Mouse (Mus musculus) lung, embryonic 16.5 days (tissue): Measurements from ENCODE around the gene C330021F23Rik. TPM values are rescaled to one million over a fixed set of nuclear protein-coding genes. Genes with fewer than 3 reads are reported as not detected.
A peak's percentile ranks its signal among the peaks of the same experiment; 100 is the strongest.
"Not testable (repeated sequence)": the region's sequence is repeated elsewhere in the genome, so short reads cannot be mapped to it uniquely, and the experiment has no call there.

Experiments used
- ATAC-seq: fragments of 200-750 bp; cut with Nextera tagmentation; 2 replicates; pipeline ENCODE4 v1.8.0; 2017; ENCODE audit warnings: low read depth, mild to moderate bottlenecking, moderate library complexity
- H3K27ac ChIP-seq: fragments of 300-500 bp; sonication (generic); 2 replicates; pipeline ENCODE4 v1.5.1; 2014; ENCODE audit warnings: mild to moderate bottlenecking, control low read depth, low read length
- H3K27me3 ChIP-seq: fragments of 300-500 bp; sonication (generic); 2 replicates; pipeline ENCODE4 v1.6.1; 2014; ENCODE audit warnings: low read depth, low read length, mixed read lengths; ENCODE audit not compliant: control insufficient read depth, insufficient read depth
- H3K36me3 ChIP-seq: fragments of 300-500 bp; sonication (generic); 2 replicates; pipeline ENCODE4 v1.6.1; 2014; ENCODE audit warnings: low read length; ENCODE audit not compliant: control insufficient read depth, insufficient read depth
- H3K4me1 ChIP-seq: fragments of 300-500 bp; sonication (generic); replicated peaks from 2 replicates; pipeline ENCODE4 v1.6.1; 2014; ENCODE audit warnings: low read length, mixed read lengths; ENCODE audit not compliant: control insufficient read depth, insufficient read depth
- H3K4me2 ChIP-seq: fragments of 300-500 bp; sonication (generic); 2 replicates; pipeline ENCODE4 v1.6.1; 2014; ENCODE audit warnings: low read depth, low read length, control low read depth
- H3K4me3 ChIP-seq: fragments of 300-500 bp; sonication (generic); 2 replicates; pipeline ENCODE4 v1.5.1; 2014; ENCODE audit warnings: mild to moderate bottlenecking, low read length, control low read depth
- H3K9ac ChIP-seq: fragments of 300-500 bp; sonication (generic); 2 replicates; pipeline ENCODE4 v1.6.1; 2014; ENCODE audit warnings: low read length, control low read depth
- H3K9me3 ChIP-seq: fragments of 300-500 bp; sonication (generic); 2 replicates; pipeline ENCODE4 v1.6.1; 2016; ENCODE audit warnings: low read length; ENCODE audit not compliant: control insufficient read depth
- WGBS: fragments of 180-500 bp; shearing (Covaris S2); extraction: QIAGEN DNeasy Blood & Tissue Kit; methylation state at CpG from one replicate; pipeline ENCODE4 v1.1.7; 2014; 5-methylcytosine and 5-hydroxymethylcytosine counted together
- polyA plus RNA-seq: library from polyadenylated mRNA; unstranded; fragments of >200 nt; fragmentation: Nextera tagmentation; extraction: Ambion mirVana; gene quantifications from 2 replicates; pipeline ENCODE4 v1.2.1, GENCODE M21; 2015

C330021F23Rik gene
- polyA plus RNA-seq, 1 experiment from 2014 or later = 1.1 TPM

- Histone ChIP-seq H3K36me3 (peaks cover 13% of the 10 kb centered on the region; the same call in 1 of the 2 replicates), H3K27me3 (no peaks in the 10 kb centered on the region), H3K9ac (no peak overlapping the region), H3K4me1 (no peaks in the 10 kb centered on the region), H3K27ac (no peak overlapping the region), H3K4me2 (no peak overlapping the region), H3K9me3 (no peaks in the 10 kb centered on the region), H3K4me3 (no peak overlapping the region)
- ATAC-seq = no peak
- 84% methylated on average over 2 of the region's 2 CpGs for WGBS
These were observed 21.3 kb upstream of the C330021F23Rik start for GRCm38 (mm10) chr8:3546511-3546910.

- no peak for ATAC-seq
These were observed 15.6 kb upstream of the C330021F23Rik start for GRCm38 (mm10) chr8:3552240-3552639.

GRCm38 (mm10) chr8:3556114-3556513 is 11.7 kb upstream of the C330021F23Rik start:
- H3K27ac ChIP-seq = no peak overlapping the region
- peak; percentile 81 for ATAC-seq
- H3K27me3 ChIP-seq = no peaks in the 10 kb centered on the region
- WGBS = 63% methylated on average over 4 of the region's 4 CpGs
- H3K4me2 ChIP-seq = no peak overlapping the region
- no peak overlapping the region for H3K4me3 ChIP-seq
- H3K4me1 ChIP-seq = no peaks in the 10 kb centered on the region
- no peak overlapping the region for H3K9ac ChIP-seq
- H3K9me3 ChIP-seq = no peaks in the 10 kb centered on the region
- no peaks in the 10 kb centered on the region for H3K36me3 ChIP-seq

More at GRCm38 (mm10) chr8:3552240-3552639, 15.6 kb upstream of the C330021F23Rik start:
- no peaks in the 10 kb centered on the region for H3K4me1 ChIP-seq
- no peaks in the 10 kb centered on the region for H3K36me3 ChIP-seq
- H3K27ac ChIP-seq = no peak overlapping the region
- no peak overlapping the region for H3K4me2 ChIP-seq
- H3K9ac ChIP-seq = no peak overlapping the region
- H3K27me3 ChIP-seq = no peaks in the 10 kb centered on the region
- H3K4me3 ChIP-seq = no peak overlapping the region
- no peaks in the 10 kb centered on the region for H3K9me3 ChIP-seq
- WGBS = 84% methylated on average over 1 of the region's 1 CpGs

- no peak overlapping the region for H3K9ac ChIP-seq
- H3K27me3 ChIP-seq = no peaks in the 10 kb centered on the region
- ATAC-seq = no peak
- H3K4me1 ChIP-seq = no peaks in the 10 kb centered on the region
- H3K36me3 ChIP-seq = no peaks in the 10 kb centered on the region
- WGBS = 8% methylated on average over 7 of the region's 7 CpGs
- peak overlapping the region; percentile 9; the same call in 1 of the 2 replicates for H3K4me2 ChIP-seq
- no peak overlapping the region for H3K27ac ChIP-seq
- no peak overlapping the region for H3K4me3 ChIP-seq
- H3K9me3 ChIP-seq = no peaks in the 10 kb centered on the region
These were observed 588 bp downstream of the C330021F23Rik start for GRCm38 (mm10) chr8:3568378-3568777.

DNA sequence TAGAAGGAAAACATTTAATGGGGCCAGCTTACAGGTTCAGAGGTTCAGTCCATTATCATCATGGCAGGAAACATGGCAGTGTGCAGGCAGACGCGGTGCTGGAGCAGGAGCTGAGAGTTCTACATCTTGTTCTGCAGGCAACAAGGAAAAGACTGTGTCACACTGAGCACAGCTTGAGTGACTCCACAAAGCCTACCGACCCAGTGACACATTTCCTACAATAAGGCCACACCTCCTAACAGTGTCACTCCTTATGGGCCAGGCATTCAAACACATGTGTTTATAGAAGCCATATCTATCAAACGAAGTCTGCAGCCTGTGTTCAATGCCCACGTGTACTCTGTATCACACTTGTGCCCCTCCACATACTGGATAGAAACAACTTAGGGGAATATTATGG is 2.0 kb downstream of the C330021F23Rik start:
- Histone ChIP-seq H3K36me3 (no peaks in the 10 kb centered on the region), H3K9me3 (no peaks in the 10 kb centered on the region), H3K27me3 (no peaks in the 10 kb centered on the region), H3K27ac (no peak overlapping the region), H3K9ac (no peak overlapping the region), H3K4me2 (no peak overlapping the region), H3K4me1 (no peaks in the 10 kb centered on the region), H3K4me3 (no peak overlapping the region)
- ATAC-seq = no peak
- WGBS = 68% methylated on average over 5 of the region's 5 CpGs

DNA sequence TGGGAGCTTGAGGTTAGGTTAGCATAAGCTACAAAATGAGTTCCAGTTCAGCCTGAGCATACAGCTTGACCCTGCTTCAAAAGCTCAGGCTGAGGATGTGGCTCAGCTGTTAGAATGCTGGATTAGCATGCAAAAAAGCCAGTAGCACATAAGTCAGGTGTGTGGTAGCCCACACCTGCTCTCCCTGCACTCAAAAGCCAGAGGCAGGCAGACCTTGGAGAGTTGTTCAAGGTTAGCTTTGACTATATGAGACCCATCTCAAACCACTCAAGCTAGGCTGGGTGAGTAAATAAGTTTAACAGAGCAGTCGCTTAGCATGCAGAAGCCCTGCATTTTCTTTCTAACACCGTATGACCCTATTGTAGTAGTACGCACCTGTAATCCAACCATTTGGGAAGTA is 6.8 kb downstream of the C330021F23Rik start:
- no peak for ATAC-seq
- no peaks in the 10 kb centered on the region for H3K9me3 ChIP-seq
- 83% methylated on average over 3 of the region's 3 CpGs for WGBS

DNA sequence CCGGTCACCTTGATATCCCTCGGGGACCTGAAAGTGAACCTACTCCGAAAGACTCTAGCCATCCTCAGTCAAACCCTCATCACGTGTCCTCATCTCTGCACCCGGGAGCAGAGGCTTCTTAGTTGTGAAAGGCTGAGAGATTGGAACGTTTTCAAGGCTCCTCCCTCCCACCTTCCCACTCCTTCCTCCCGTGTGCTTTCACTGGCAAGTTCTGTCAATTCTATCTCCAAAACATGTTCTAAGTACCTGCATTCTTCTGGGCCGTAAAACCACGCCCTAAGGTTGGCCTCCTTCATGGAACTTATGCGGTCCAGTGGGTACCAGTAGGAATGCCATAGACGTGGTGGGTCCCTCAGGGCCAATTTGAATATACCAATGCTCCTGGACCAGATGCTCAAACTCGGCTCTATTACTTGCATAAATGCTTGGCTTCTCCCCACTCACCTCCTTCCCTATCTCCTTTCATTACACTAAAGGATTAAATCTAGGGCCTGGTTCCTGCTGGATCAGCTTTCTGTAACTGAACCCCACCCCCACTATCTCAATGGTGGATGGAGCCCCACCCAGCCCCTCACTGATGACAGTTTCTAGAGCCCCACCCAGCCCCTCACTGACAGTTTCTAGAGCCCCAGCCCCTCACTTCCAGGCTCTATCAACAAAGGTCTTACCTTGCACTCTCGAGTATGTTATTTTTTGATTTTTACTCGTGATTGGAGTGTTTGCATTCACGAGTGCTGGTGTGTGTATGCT is 8.6 kb downstream of the C330021F23Rik start:
- Histone ChIP-seq H3K4me2 (no peak overlapping the region), H3K4me1 (no peaks in the 10 kb centered on the region; the same call in 1 of the 2 replicates), H3K4me3 (no peak overlapping the region), H3K9me3 (no peaks in the 10 kb centered on the region), H3K36me3 (no peaks in the 10 kb centered on the region), H3K27ac (no peak overlapping the region), H3K27me3 (no peaks in the 10 kb centered on the region), H3K9ac (no peak overlapping the region)
- no peak for ATAC-seq
- WGBS = 55% methylated on average over 15 of the region's 15 CpGs

More for the DNA sequence above, 6.8 kb downstream of the C330021F23Rik start:
- Histone ChIP-seq H3K4me2 (no peak overlapping the region), H3K27ac (no peak overlapping the region), H3K9ac (no peak overlapping the region), H3K36me3 (no peaks in the 10 kb centered on the region), H3K4me1 (no peaks in the 10 kb centered on the region; the same call in 1 of the 2 replicates), H3K4me3 (no peak overlapping the region), H3K27me3 (no peaks in the 10 kb centered on the region)

DNA sequence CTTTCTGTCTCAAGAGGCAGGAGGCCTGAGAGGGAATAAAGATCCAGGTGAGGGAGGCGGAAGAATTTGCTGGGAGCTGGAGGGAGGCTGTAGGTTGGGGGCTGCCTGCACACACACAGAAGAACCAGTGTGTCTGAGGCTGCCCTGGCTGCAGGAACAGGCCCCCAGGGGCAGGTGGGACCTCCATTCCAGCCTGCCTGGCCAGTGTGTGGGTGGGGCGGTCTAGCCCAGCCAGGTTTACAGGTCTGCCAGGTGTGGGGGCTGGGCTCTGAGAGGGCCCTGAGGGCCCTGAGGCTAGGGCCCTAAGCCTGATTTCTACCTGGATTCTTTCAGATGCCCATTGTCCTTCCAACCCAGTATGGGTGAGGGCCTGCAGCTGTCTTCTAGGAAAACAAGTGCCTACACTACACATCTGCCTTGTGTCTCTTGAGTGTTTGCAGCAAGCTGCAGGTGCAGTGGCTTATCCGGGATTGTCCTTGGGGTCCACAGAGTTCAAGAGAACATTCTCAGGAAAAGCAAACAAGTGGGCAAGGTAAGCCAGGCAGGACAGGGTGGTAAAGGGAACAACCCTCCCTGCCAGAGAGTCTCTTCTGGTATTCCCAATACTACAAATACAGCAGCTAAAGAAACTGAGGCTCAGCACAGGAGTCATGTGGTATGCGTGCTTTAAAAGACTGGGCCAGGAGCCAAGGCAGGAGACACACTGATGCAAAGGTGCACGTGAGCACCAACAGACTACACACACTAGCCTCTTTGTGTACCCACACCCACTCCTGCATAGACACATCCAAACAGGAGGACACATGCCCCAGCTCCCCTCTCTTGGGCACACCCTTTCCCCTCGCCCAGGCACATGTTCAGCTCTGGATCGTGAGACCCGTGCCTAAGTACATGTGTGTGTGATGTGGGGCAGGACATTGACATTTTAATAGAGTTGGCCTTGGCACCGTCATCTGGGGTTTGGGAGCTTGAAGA is 11.9 kb downstream of the C330021F23Rik start:
- Histone ChIP-seq H3K27ac (peak overlapping the region; percentile 44), H3K9me3 (no peaks in the 10 kb centered on the region), H3K4me3 (no peak overlapping the region), H3K4me1 (no peaks in the 10 kb centered on the region; the same call in 1 of the 2 replicates), H3K9ac (peak overlapping the region; percentile 46; the same call in 1 of the 2 replicates), H3K36me3 (no peaks in the 10 kb centered on the region), H3K4me2 (no peak overlapping the region), H3K27me3 (no peaks in the 10 kb centered on the region)
- 63% methylated on average over 9 of the region's 9 CpGs for WGBS
- peak; percentile 63 for ATAC-seq

GRCm38 (mm10) chr8:3581961-3582360 is 14.2 kb downstream of the C330021F23Rik start:
- ATAC-seq = not testable (repeated sequence)
- WGBS = 80% methylated on average over 1 of the region's 3 CpGs

More at GRCm38 (mm10) chr8:3581961-3582360, 14.2 kb downstream of the C330021F23Rik start:
- not testable (repeated sequence) for H3K36me3 ChIP-seq, H3K27ac ChIP-seq, H3K27me3 ChIP-seq, H3K4me2 ChIP-seq, H3K9ac ChIP-seq, H3K4me1 ChIP-seq, H3K9me3 ChIP-seq, H3K4me3 ChIP-seq
